Mouse (Mus musculus): ENCODE results near the gene Max.

GRCm38 (mm10) chr12:77009202-77010030 is 47.4 kb upstream of the Max start:
- TF ChIP-seq CTCF (IDR thresholded peaks at IDR 0.05; ENCODE audit: low read depth) = peak; percentile 31; the same call in 1 of the 2 replicates
- no peak for TF ChIP-seq EP300 (IDR thresholded peaks at IDR 0.05; ENCODE audit: low read depth)

Data from heart, postnatal 0 days (tissue).